Mouse (Mus musculus): ENCODE data around the gene Wipi1.
A peak's percentile ranks its signal among the peaks of the same experiment; 100 is the strongest.

Gene Wipi1

DNA sequence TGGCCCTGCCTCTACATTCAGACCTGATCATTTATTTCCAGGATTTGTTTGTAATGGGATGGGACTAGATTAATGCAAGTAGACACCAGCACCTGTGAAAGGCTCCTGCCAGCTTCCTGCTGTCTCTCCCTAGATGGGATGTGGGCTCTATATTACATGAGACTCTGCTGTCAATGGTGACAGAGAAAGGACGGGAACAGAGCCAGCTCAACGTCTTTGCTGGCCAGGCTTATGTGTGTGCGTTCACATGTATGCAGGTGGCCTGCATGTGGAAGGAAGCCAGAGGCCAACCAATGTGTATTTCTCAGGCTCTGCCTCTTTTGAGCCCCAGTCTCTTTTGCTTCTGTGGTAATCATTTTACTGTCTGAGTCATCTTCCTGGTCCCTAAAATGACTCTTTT is 33.2 kb downstream of the Wipi1 start:
- DNase-seq = no peak

DNA sequence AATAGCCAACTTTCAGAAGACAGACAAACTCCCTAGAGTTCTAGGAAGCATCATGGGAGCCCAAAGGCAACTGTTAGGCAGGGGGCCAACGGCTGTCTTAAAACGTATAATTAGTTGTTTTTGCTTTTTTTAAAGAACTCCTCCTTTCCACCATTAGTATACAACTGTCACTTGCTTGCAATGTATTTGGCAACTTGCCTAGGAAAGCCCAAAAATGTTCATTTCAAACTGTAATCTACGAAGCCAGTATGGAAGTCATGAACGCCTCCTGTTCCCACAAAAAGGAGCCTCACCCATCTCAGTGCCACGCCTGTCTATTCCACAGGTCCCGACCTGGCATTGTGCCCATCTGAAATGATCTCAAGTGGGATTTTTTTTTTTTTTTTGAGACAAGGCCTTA is 35.9 kb downstream of the Wipi1 start:
- DNase-seq = peak; percentile 44

DNA sequence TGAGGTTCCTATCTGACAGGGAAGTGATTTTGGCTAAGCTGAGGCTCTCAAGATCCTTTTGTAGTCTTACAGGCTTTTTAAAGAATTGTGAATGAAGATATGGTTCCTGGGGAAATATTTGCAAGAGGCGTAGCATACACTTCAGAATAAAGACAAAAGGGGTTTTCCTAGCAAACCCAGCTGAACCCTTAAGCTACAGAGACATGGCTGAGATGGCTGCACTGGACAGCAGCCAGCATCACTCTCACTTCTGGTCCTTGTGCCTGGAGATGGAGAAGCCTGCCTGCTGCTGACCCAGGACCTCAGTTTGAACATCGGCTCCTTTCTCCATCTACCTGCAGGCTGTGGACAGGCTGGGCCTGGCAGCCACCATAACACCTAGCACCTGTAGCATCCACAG is 37.2 kb downstream of the Wipi1 start:
- no peak for DNase-seq

DNA sequence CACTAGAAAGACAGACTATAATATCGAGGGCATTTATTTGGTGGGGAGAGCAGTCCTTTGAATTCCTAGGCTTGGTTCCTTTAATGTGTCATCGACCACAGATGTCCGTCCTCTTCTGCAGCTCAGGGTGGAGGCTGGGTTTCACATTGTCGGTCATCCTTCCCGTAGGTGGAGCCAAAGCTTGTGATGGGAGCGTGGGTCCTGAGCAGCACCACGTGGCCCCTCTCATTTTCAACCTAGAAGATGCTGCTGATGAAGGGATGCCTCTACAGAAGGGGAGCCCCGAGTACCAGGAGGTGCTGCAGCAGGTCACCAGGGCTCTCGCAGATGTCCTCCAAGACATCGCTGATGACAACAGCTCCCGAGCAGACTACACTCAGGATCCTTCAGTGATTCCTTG is 39.7 kb downstream of the Wipi1 start:
- no peak for DNase-seq

DNA sequence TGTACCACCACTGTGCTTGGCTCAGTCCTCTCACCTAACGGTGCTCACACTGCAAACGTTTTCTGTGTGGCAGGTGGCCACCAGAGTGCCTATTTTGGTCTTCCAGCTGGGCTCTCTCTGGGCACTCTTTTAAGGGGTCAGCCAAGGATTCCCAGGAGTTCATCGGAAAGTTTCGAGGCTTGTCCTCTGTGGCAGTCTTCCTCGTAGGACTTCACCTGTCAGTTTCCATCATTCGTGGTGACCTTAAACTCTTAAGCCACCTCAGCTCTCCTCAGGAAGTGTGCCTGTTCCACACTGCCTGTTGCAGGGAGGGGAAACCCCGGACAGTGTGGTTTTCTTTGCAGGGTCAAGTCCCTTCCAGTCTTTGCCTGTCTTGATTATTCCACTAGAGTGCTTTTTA is 42.0 kb downstream of the Wipi1 start:
- DNase-seq = no peak

DNA sequence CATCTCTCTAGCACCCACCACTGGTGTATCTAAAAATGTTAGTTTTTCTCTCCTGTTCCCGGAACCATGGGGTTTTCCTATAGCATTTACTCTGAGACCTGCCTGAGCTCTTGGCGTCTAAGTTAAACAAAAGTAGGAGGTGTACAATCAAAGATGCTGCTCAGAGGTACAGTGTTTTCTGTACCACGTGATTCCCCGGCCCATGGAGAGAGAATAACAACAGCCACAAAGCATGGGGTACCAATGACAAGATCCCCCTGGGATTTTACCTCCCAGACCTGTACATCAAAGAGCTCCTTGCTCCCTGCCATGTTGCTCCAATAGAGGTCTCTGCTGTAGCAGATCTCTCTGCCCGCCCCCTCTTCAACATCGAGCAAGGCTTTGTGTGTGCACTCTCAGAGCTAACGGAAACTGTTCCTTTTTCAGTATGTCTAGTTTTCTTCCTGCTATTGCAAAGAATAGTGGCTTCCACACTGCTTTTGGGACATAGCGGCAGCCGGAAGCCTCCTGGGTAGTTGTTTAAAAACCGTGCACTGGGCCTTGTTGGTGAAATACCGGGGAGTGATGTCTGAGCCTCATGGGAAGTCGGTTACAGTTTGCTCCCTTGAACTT is 42.7 kb downstream of the Wipi1 start:
- DNase-seq = no peak

DNA sequence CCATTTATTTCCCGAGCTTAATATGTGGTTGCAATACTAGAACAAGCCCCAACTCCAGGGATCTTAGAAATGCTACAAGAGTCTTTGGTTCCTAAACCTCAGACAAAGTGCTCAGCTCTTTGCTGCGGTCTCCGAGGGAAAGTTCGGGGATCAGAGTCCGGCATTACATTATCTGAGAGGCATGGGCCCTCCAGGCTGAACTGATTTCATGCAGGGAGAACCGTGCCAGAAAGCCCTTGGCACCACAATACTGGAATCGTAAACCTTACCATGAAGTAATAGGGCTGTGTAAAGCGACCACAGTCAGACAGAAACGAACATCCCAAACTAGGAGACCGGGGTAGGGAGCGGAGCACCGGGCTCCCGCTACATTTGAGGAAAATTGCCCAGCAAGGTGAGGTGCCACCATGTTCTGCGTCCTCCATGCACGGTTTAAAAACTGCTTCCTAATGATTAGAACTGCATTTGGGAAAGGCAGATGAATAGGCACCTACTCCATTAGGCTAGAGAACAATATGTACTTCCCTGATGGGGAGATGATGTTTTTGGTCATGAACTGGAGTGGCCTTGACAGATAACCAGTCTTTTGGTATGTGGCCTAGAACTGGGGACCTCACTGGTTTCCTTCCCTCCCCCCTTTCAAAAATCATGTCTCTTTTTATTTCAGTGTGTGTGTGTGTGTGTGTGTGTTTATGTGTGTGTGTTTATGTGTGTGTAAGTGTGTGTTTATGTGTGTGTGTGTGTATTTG is 47.1 kb downstream of the Wipi1 start:
- no peak for DNase-seq

DNA sequence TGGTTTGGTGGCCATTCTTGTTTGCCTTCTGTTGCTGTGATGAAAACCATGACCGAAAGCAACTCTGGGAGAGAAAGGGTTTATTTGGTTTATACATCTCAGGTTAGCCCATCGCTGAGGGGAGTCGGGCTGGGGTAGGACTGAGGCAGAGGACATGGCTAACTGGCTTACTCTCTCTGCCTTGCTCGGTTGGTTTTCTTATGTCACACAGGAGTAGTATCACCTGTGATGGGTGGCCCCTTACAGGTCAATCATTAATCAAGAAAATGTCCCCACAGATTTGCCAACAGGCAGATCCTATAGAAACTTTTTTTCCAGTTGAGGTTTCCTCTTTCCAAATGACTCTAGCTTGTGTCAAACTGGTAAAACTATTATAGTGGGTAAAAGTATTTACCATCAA is 48.1 kb downstream of the Wipi1 start:
- no peak for DNase-seq

DNA sequence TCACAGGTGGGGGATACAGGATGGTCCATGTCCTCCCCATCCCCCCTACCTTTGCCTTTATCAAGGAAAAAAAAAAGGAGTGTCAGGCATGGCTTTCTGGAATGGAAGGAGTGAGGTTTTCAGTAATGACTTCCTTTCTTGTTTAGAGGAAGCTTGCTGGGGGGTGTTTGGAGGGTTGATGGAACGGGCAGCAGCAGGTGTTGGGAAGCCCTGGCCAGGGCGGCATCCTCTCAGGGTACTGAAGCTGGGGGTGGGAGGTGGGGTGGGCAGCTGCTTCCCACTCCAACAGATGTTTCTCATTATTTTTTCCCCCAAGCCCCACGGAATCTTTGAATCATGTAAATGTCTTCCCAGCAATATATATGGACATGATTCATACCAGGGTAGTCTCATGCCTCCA is 50.3 kb downstream of the Wipi1 start:
- DNase-seq = no peak

DNA sequence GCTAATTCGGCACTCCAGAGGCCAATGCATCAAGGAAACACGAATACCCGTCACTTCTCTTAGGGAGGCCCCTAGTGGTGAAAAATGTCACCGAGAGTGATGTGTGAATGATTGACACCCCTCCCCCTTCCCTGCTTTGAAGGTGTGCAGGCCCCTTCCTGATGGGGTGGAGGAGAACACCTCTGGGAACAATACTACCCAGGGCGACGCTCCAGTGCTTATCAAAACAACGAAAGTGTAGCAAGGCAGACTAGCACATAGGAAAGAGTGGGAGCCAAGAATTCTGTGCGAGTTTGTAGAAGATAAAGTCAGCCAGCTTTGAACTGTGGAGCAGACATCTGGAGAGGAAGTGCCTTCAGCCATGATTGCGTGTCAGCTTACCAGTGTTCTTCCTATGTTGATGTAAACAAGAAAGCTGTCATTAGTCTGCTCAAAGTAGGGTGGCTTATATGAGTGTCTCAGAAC is 50.9 kb downstream of the Wipi1 start:
- no peak for DNase-seq

DNA sequence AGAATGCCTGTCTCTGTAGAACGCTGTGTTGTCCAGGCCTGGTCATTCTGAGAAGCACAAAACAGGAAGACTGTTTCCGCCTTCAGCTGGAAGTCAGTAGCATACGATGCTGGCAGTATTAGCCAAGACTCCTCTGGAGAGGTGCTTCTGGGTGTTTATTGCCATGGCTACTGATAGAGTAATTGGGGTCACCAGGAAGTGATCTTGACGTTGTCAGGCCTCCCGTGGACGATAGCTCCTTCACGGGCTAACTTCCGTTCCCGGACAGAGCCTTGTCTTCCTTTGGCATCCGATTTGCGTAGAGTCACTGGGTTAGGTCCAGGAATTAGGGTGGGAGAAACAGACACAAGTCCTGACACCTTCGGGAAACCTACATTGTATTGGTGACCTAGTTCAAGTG is 52.5 kb downstream of the Wipi1 start:
- no peak for DNase-seq

DNA sequence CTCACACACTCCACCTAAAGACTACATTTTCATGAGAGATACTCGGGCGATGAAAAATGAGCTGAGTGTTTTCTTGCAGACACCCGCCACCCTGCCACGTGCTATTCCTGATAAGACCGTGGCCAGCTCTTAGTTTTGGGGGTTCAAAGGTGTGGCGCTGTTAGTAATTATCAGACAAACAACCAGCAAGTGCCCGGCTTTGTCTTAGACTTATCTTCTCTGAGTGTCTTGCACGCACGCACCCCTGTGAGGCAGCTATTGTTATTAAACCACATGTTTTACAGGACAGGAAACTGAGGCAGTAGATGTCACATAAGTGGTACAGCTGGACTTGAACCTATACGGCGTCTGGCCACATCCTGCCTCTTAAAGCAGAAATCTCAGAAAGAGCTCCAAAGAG is 54.3 kb downstream of the Wipi1 start:
- no peak for DNase-seq

DNA sequence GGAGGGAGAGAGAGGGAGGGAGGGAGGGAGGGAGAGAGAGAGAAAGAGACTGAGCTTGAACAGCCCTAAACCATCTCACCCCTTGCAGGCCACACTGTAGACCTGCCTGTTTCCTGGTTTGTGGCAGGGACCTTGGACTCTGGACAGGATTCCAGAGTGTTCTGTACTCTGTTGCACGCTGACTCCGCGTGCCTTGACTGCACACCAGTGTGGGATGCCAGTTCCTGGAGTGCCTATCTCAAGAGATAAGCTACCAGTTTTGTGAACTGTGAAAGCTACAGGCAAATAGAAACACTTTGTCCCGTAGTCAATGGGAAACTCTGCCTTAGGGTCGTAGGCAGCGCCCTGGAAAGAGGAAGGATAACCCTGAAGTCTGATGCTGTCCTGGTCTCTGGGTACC is 55.6 kb downstream of the Wipi1 start:
- no peak for DNase-seq

DNA sequence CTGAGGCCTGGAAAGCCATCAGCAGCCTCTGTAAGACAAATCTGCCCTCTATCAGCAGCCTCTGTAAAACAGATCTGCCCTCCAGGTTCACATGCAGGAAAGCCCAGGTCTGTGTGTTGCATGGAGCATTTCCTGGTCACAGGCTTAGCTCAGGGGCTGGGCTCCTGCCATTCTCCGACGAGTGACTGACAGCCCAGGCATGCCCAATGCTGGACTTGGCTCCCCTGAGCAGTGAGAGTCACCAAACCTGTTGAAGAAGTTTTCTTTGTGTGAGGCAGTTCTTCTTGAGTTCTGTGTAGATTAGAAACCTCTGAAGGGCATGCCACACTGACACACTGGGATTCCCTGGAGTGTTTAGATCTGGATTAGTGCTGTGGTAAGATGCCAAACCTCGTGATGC is 57.3 kb downstream of the Wipi1 start:
- DNase-seq = no peak

DNA sequence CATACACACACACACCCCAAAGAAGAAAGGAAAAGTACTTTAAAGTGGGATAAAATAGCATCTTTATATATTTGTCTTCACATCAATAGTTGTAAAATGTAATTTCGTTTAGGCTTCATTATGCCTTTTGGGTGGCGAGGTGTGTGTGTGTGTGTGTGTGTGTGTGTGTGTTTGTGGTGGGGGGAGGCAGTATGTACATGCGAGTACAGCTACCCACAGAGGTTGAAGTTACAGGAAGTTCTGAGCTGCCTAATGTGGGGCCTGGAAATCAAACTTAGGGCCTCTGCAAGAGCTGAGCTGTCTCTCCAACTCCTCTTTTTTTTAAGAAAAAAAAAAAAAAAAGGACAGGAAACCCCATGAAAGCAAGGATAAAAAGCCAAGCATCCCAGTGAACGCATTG is 57.8 kb downstream of the Wipi1 start:
- no peak for DNase-seq

DNA sequence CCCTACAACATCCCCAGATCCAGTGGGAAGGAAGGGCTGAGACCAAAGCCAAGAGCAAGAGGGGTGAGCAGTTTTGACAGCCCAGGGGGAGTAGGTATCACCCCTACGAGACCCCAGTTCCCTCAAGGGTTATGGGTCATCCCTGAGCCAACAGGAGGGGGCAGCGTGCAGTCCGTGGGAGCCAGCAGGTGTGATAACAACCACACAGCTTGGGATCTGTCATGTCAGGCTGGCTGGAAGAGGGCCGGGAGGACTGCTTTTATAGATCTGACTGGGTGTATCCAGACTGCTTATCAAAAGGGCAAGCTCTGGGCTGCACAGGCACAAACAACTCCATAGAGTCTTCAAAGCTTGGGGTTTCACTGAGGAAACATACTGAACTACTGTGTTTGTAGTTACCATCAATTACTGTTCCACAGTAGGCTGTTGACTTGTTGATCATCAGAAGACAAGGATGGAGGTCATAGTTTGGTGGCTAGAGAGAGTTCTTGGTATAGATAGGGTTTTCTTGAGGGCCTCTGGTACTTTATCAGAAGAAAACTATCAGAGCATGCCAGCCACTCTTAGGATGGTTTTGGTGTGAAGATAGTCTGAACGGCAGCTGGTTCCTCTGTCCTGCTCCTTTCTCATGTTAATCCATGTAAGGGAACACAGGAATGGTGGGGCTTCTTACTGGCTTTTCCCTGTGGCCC is 62.0 kb downstream of the Wipi1 start:
- no peak for DNase-seq

DNA sequence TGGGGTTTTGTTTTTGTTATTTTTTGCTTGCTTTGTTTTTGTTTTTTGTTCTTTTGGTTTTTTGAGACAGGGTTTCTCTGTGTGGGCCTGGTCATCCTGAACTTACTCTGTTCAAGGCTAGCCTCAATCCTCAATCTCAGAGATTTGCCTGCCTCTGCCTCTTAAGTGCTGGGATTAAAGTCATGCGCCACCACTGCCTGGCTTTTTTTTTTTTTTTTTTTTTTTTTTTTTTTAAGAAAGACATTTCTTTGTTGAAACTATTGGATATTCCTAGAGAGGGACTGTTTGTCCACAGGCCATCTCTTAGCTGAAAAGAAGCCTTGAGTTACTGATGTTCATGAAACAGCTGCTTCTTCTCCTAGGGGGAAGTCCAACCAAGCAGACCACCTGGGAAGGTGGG is 64.1 kb downstream of the Wipi1 start:
- no peak for DNase-seq

DNA sequence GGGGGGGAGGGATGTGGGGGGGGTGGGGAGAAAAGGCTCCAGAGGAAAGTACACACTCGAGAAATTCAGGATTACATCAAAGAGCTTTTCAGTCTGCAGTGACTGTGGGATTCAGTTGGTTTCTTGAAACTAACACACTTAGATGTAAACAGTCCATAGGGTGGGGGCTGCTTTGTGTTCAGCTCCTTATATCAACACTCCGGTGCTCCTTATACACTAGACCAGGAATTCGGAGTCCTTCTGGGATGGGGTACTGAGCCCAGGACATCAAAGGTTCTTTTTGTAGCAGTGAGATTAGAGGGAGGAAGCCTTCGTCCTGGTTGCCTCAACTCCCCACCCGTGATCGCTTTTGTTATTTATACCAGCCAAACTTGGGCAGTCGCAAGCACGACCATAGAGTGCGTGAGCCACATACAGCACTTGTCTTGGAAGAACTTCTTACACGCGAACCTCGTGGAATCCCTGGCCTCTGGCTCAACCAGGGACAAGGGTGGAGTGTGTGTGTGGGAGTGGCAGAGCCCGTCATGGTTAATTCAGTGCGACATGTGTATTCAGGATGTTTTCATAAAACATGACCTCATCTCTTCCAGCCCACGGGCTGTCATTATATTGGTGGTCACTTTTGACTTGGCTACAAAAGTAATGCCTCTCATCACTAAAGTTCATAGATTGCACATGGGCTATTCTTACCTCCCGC is 65.3 kb downstream of the Wipi1 start:
- DNase-seq = no peak

DNA sequence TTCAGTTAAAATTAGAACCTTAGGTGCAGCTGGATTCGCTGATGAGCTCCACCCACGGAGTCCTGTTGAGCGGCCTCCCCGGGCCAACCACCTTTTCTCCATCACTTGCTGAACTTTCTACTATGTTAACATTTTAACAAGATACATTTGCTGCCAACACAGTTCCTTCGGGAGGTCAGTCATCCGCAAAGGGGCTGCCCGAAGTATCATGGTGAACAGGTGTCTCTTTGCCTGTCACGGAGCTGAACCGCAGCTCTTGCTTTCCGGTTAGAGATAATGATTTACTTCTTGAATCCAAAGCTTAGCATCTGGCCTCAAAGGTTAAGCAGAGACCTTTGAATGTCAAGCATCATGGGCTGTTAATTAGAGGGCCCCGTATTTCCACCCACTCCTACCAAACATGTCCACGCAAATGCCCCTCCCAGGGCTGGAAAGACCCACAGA is 66.0 kb downstream of the Wipi1 start:
- DNase-seq = no peak

DNA sequence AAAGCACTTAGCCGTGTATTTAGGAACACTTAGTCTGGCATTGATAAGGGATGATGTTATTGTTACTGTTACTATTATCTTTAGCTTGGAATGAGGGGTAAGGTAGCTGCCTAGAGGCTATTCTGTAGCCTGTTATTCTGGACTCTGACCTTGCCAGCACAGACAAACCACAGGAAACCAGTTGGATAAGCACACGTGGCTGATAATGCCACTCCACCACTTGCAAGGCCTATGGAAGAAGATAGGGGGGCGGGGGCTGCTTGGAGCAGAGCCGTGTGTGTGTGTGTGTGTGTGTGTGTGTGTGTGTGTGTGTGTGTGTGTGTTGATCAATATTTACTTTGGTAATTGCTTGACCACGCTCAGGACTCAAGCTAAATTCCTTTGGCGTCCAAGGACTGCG is 66.5 kb downstream of the Wipi1 start:
- DNase-seq = no peak

DNA sequence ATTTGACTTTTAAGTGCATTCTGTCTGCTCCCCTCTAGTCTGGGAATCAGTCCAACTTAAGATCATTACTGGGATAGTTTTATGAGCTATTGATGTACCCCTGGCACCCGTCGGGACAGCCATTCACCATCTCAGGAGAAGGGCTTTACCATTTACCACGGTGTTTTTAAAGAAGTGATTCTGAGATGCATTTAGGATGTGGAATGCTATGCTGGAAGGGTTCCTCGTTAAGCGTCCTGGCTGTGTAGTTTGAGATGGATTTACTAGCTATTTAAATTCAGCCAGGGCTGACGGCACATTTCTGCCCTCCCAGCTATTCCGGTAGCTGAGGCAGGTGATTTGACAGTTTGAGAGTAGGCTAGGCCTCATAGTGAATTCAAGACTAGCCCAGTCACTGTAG is 67.3 kb downstream of the Wipi1 start:
- no peak for DNase-seq

DNA sequence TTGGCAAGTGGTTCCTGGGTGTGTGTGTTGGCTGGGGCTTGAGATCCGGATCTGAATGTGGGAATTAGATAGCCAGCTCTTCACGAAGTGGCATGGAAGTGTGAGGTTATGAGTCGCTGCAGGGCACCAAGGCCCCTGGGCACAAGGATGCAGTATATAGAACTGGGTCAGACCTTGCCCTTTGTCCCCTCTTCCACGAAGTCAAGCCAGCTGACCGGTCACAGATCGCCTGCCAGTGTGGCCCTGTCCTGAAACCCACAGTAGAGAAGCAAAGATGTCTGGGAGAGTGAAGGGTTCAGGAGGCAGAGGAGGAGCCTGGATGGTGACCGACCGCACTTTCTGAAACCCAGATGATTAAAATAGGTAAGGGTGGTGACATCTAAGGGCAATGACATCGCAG is 68.3 kb downstream of the Wipi1 start:
- DNase-seq = no peak

DNA sequence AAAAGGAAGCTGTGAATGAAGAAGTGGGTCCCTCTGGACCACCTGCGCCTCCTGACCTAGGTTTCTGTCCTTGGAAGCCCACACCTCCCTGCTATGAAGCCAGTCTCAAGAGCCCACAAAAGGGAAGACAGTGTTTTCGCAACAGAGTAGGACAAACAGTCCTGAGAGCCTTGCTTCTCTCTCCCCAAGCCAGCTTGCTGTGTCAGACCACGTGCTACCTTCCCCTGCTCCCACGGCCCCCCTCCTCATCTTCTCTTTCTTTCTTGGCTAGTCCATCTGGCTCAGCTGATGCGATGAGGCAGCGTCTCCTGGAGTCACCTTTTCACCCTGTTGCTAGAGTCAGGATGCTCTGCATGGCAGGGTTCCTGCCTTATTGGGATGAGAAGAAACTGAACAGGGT is 72.5 kb downstream of the Wipi1 start:
- peak; percentile 3 for DNase-seq

DNA sequence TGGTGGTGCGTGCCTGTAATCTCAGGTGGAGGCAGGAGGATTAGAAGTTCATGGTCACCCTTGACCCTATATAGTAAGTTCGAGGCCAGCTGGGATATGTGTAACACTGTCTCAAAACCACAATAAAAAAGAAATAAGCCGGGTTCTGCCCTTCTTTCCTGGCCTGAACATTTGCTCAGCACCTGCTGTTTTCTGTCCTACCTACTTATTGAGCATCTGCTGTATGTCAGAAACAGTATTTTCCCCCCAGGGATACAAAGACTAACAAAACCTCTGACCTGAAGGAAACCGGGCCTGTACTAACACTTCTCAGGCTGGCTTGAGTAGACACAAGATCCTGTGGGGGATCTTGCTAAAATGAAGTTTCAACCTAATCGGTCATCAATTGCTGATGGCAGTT is 74.8 kb downstream of the Wipi1 start:
- no peak for DNase-seq

All from right cerebral cortex, postnatal 4 days (tissue).